Mouse (Mus musculus): ENCODE data around the gene Gm525. TPM values are rescaled to one million over a fixed set of nuclear protein-coding genes. Genes with fewer than 3 reads are reported as not detected.
A peak's percentile ranks its signal among the peaks of the same experiment; 100 is the strongest.

Gm525 gene
- polyA plus RNA-seq (2016; fragmentation: Nextera tagmentation; extraction: Ambion mirVana), result not detected in 2 replicates

DNA sequence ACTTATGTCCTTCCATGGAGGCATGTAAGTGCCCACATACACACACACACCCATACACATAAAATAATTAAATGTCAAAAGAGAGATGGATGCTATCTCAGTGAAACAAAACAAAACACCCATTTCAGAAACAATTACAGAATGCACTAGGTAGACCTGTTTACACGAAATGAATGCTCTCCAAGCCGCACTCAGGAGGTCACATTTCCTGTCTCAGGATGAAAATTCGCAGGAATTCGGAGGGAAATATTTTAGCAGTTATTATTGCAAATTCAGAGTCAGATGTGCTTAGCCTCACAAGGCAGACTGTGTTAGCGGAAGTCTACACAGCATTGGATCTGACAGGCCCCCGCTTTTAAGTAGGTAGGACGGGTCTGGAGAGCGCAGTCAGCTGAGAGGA, at the start of gene Gm525:
Gene Gm525 (plus strand): TSS at position 301 of the 400 bp plus-strand sequence.
- no peak within 1 kb of the TSS for H3K27ac ChIP-seq (ENCODE audit: poor library complexity, severe bottlenecking)
- H3K4me3 ChIP-seq, result no peak within 1 kb of the TSS
- no peaks in the 10 kb centered on the region for H3K4me1 ChIP-seq (replicated peaks)
- no peaks in the 10 kb centered on the region for H3K9me3 ChIP-seq (replicated peaks)
- no peak within 1 kb of the TSS for H3K9ac ChIP-seq
- no peak for ATAC-seq (ENCODE audit: insufficient number of reproducible peaks, low FRiP score)
- H3K36me3 ChIP-seq, result no peaks in the 10 kb centered on the region
- WGBS, result 82% methylated on average over 8 of the region's 8 CpGs
- no peaks in the 10 kb centered on the region; the same call in 1 of the 2 replicates for H3K27me3 ChIP-seq (replicated peaks)
- H3K4me2 ChIP-seq, result no peak within 1 kb of the TSS

DNA sequence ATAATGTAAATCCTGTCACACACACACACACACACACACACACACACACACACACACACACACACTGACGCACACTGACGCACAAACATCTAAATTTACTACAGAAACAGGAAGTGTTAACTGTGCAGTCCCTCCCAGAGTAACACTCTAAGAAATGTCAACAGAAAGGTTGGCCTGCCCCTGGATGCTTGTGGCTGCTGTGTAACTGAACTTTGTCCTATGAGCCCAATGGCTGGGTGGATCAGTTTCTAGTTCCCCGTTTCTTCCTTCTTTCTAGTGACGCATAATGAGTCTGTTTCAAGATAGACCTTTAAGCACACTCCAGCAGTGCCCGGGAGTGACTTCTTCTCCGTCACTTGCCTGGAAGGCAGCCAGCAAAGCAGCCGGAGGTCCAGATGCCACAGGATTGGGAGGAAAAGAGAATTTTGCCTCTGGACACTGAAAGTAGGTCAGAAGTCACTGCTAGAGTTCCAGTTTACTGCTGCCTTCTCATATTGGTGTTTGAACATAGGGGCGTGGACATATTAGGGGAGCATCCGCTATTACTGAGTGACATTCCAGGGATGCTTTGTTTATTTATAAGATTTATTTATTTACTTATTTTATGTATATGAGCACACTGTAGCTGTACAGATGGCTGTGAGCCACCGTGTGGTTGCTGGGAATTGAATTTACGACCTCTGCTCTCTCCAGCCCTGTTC, 49.3 kb upstream of the Gm525 start:
- H3K4me1 ChIP-seq (replicated peaks), result peaks cover 68% of the 10 kb centered on the region
- WGBS, result 49% methylated on average over 11 of the region's 11 CpGs
- H3K36me3 ChIP-seq, result no peaks in the 10 kb centered on the region
- no peak overlapping the region for H3K9ac ChIP-seq
- peak; percentile 33 for ATAC-seq (ENCODE audit: insufficient number of reproducible peaks, low FRiP score)
- H3K4me3 ChIP-seq, result no peak overlapping the region
- H3K27ac ChIP-seq (ENCODE audit: poor library complexity, severe bottlenecking), result peak overlapping the region; percentile 65
- H3K9me3 ChIP-seq (replicated peaks), result no peaks in the 10 kb centered on the region
- no peak overlapping the region for H3K4me2 ChIP-seq
- H3K27me3 ChIP-seq (replicated peaks), result no peaks in the 10 kb centered on the region

DNA sequence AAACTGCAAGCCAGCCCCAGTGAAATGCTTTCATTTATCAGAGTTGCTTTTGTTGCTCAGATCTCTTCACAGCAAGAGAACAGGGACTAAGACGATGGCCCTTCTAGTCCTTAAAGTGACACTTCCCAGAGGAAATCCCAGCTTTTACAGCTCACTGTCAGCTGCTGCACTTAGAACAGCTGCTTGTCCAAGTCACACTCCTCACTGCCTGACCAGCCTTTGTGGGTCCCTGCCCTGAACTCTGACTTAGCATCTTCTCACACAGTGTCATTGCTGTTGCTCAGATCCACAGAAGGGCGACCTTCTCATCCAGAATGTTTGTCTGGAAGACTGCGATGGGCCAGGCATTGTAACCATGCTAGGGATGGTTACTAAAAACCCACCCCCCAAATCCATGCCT, 48.0 kb upstream of the Gm525 start:
- ATAC-seq (ENCODE audit: insufficient number of reproducible peaks, low FRiP score), result no peak
- peak overlapping the region; percentile 30; the same call in 1 of the 2 replicates for H3K27ac ChIP-seq (ENCODE audit: poor library complexity, severe bottlenecking)
- no peaks in the 10 kb centered on the region for H3K27me3 ChIP-seq (replicated peaks)
- no peak overlapping the region for H3K4me2 ChIP-seq
- H3K9me3 ChIP-seq (replicated peaks), result no peaks in the 10 kb centered on the region
- H3K36me3 ChIP-seq, result no peaks in the 10 kb centered on the region
- WGBS, result 69% methylated on average over 3 of the region's 3 CpGs
- H3K4me1 ChIP-seq (replicated peaks), result peaks cover 69% of the 10 kb centered on the region
- no peak overlapping the region for H3K4me3 ChIP-seq
- no peak overlapping the region for H3K9ac ChIP-seq

DNA sequence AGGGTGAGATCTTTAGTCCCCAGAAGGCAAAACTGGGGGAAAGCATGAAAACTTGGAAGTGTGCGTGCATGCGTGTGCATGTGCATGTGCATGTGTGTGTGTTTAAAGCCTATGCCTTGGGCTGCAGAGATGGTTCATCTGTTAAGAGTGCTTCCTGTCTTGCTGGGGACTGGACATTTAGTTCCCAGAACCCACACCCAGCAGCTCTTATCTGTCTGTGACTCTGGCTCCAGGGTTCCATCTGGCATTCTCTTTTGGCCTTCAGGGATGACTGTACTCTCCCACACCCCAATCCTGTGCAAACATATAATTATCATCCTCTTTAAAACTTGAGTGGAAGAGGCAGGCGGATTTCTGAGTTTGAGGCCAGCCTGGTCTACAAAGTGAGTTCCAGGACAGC, 47.5 kb upstream of the Gm525 start:
- Histone ChIP-seq H3K9ac (no peak overlapping the region), H3K4me1 (replicated peaks) (peaks cover 63% of the 10 kb centered on the region), H3K36me3 (no peaks in the 10 kb centered on the region), H3K4me3 (no peak overlapping the region), H3K9me3 (replicated peaks) (no peaks in the 10 kb centered on the region), H3K27me3 (replicated peaks) (no peaks in the 10 kb centered on the region), H3K4me2 (no peak overlapping the region), H3K27ac (ENCODE audit: poor library complexity, severe bottlenecking) (no peak overlapping the region)
- no peak for ATAC-seq (ENCODE audit: insufficient number of reproducible peaks, low FRiP score)
- WGBS, result 95% methylated on average over 3 of the region's 3 CpGs

DNA sequence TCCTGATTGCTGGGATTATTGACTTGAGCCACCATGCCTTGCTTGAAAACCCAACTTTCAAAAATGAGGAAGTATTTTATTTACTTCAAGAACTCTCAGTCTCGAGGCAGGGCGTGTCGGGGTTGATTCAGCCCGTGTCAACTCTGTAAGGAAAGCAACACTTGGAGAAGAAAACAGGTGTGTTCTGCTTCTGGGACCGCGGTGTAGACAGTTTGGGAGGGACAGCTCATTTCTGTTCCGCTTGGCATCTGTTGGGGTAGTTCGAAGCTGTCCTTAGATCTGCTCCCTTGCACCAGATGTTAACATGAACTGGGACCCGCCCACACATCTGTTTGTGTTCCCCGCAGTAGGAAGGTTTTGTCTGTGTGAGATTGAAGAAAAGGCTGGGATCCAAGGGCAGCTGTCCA, 45.7 kb upstream of the Gm525 start:
- H3K4me3 ChIP-seq, result no peak overlapping the region
- ATAC-seq (ENCODE audit: insufficient number of reproducible peaks, low FRiP score), result no peak
- no peaks in the 10 kb centered on the region for H3K27me3 ChIP-seq (replicated peaks)
- peaks cover 48% of the 10 kb centered on the region for H3K4me1 ChIP-seq (replicated peaks)
- H3K9ac ChIP-seq, result no peak overlapping the region
- no peak overlapping the region for H3K4me2 ChIP-seq
- H3K27ac ChIP-seq (ENCODE audit: poor library complexity, severe bottlenecking), result no peak overlapping the region; the same call in 1 of the 2 replicates
- no peaks in the 10 kb centered on the region for H3K9me3 ChIP-seq (replicated peaks)
- H3K36me3 ChIP-seq, result no peaks in the 10 kb centered on the region
- WGBS, result 71% methylated on average over 10 of the region's 10 CpGs

DNA sequence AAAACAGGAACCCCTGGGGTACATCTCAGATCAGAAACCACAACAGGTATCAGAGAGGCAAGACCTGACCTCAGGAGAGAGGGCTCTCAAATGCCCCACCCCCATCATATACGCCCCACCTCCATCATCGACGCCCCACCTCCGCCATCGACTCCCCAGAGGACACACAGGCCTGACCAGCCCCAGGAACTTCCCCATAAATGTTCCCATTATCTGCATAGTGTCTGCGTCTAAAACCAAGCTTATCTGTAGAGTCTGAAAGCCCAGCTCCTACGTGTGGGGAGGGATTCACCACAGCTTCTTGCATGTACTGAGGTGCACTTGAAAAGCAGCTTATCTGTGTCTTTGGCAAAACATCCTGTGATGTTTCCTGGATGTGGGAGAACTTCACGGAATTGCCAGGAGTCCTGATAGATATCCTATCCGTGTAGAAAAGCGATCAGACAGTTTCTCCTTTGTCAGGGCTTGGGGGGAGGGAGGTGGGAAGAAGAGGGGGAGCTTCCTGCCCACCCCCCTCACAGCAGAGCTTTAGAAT, 44.7 kb upstream of the Gm525 start:
- Histone ChIP-seq H3K4me2 (no peak overlapping the region), H3K9me3 (replicated peaks) (no peaks in the 10 kb centered on the region), H3K27ac (ENCODE audit: poor library complexity, severe bottlenecking) (peak overlapping the region; percentile 46), H3K4me1 (replicated peaks) (peaks cover 39% of the 10 kb centered on the region), H3K4me3 (no peak overlapping the region), H3K36me3 (no peaks in the 10 kb centered on the region), H3K27me3 (replicated peaks) (no peaks in the 10 kb centered on the region), H3K9ac (no peak overlapping the region)
- 15% methylated on average over 10 of the region's 10 CpGs for WGBS
- peak; percentile 71 for ATAC-seq (ENCODE audit: insufficient number of reproducible peaks, low FRiP score)

DNA sequence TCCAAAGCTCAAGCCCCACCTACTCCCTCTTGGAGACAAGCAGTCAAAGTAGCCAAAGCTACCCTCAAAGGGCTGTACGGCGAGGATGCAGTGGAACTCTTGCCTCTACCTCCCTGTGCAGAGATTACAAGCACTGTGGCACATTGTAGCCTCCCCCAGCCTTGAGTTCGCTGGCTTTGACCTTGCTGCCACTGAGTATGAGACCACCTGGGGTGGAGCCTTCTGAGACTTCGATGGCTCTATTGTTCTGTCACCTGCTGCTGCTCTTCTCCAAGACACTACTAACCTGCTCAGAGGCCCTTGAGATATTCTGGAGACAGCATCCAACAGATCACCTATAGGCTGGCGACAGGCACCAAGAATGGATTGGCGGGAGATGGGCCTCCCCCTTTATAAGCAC, 43.1 kb upstream of the Gm525 start:
- H3K36me3 ChIP-seq, result no peaks in the 10 kb centered on the region
- no peak for ATAC-seq (ENCODE audit: insufficient number of reproducible peaks, low FRiP score)
- WGBS, result 78% methylated on average over 6 of the region's 6 CpGs

DNA sequence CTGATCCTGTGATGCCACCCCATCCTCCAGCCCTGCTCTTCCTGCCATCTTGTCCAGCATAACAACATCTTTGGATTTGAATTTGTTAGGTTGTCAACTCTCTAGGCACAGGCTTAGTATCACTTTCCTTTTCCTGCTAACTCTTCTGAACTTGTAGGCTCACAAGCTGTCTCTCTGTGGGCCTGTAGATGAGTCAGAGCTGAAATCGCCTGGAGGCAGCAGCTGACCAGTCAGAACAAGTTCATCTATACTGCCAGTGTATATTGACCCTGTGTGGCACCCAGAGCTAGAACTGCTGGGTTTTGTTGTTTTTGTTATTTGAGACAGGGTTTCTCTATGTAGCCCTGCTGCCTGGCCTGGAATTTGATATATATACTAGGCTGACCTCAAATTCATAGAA, 42.5 kb upstream of the Gm525 start:
- ATAC-seq (ENCODE audit: insufficient number of reproducible peaks, low FRiP score), result no peak
- Histone ChIP-seq H3K27me3 (replicated peaks) (no peaks in the 10 kb centered on the region), H3K4me2 (no peak overlapping the region), H3K4me1 (replicated peaks) (peaks cover 22% of the 10 kb centered on the region), H3K27ac (ENCODE audit: poor library complexity, severe bottlenecking) (no peak overlapping the region), H3K4me3 (no peak overlapping the region), H3K9me3 (replicated peaks) (no peaks in the 10 kb centered on the region), H3K9ac (no peak overlapping the region), H3K36me3 (no peaks in the 10 kb centered on the region)
- 51% methylated on average over 1 of the region's 1 CpGs for WGBS

More for the DNA sequence above, 43.1 kb upstream of the Gm525 start:
- peaks cover 28% of the 10 kb centered on the region for H3K4me1 ChIP-seq (replicated peaks)
- no peak overlapping the region for H3K4me2 ChIP-seq
- H3K27ac ChIP-seq (ENCODE audit: poor library complexity, severe bottlenecking), result no peak overlapping the region
- no peaks in the 10 kb centered on the region for H3K27me3 ChIP-seq (replicated peaks)
- no peaks in the 10 kb centered on the region for H3K9me3 ChIP-seq (replicated peaks)
- H3K9ac ChIP-seq, result no peak overlapping the region
- no peak overlapping the region for H3K4me3 ChIP-seq

DNA sequence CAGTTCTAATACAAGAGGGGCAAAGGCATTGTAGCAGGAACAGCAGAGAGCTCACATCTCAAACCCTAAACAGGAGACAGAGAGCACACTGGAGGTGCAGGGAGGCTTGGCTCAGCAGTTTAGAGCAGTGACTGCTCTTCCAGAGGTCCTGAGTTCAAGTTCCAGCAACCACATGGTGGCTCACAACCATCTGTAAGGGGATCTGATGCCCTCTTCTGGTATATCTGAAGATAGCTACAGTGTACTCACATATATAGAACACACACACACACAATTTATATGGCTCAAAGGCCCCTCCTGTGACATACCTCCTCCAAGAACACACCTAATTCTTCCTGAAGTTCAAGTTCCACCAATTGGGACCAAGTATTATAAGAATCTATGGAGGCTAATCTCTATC, 39.0 kb upstream of the Gm525 start:
- Histone ChIP-seq H3K4me1 (replicated peaks) (peaks cover 5% of the 10 kb centered on the region; the same call in 1 of the 2 replicates), H3K9ac (no peak overlapping the region), H3K27ac (ENCODE audit: poor library complexity, severe bottlenecking) (no peak overlapping the region), H3K27me3 (replicated peaks) (no peaks in the 10 kb centered on the region), H3K9me3 (replicated peaks) (no peaks in the 10 kb centered on the region), H3K4me3 (no peak overlapping the region), H3K4me2 (no peak overlapping the region), H3K36me3 (peaks cover 6% of the 10 kb centered on the region; the same call in 1 of the 2 replicates)
- ATAC-seq (ENCODE audit: insufficient number of reproducible peaks, low FRiP score), result no peak

DNA sequence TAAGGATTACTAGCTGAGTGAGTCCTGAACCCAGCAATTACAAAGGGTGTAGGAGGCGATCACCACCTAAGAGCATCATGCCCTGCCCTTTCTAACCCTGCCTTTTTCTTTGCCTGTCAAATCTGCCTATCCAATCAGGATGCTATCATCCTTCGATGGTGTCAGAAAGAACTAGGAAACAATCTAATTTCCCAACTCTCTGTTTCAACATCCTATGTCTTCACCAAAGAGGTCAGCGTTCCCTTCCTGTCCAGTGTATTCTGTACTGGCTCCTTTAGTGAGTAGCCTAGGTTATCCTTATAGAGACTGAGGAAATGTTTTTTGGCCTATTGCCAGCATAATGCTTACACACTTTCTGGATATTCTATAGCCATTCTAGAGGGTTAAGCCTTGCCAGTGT, 38.1 kb upstream of the Gm525 start:
- Histone ChIP-seq H3K4me1 (replicated peaks) (no peaks in the 10 kb centered on the region), H3K27me3 (replicated peaks) (no peaks in the 10 kb centered on the region), H3K27ac (ENCODE audit: poor library complexity, severe bottlenecking) (no peak overlapping the region), H3K4me2 (no peak overlapping the region), H3K9ac (no peak overlapping the region), H3K36me3 (peaks cover 13% of the 10 kb centered on the region), H3K9me3 (replicated peaks) (no peaks in the 10 kb centered on the region), H3K4me3 (no peak overlapping the region)
- 79% methylated on average over 3 of the region's 3 CpGs for WGBS
- ATAC-seq (ENCODE audit: insufficient number of reproducible peaks, low FRiP score), result no peak

DNA sequence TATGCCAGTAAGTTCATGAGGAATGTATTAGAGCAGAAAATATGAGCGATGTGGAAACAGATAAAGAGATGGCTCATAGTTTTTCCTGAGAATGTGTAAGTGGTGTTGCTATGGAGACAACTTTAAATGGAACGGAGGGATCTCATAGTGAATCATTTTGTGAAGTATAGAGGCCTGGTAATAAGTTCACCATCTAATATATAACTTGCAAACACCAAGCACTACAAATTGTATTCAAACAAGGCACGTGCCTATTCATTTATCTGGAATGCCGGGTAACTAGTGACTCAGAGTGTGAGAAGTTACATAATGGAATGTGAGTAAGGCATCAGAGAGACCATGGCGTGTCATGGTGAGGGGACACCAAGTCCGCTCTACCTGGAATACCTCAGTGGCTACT, 35.1 kb upstream of the Gm525 start:
- 86% methylated on average over 6 of the region's 6 CpGs for WGBS
- H3K27me3 ChIP-seq (replicated peaks), result no peaks in the 10 kb centered on the region
- no peak overlapping the region for H3K4me3 ChIP-seq
- H3K4me2 ChIP-seq, result no peak overlapping the region
- H3K9ac ChIP-seq, result no peak overlapping the region
- peaks cover 38% of the 10 kb centered on the region for H3K36me3 ChIP-seq
- H3K27ac ChIP-seq (ENCODE audit: poor library complexity, severe bottlenecking), result no peak overlapping the region
- H3K4me1 ChIP-seq (replicated peaks), result no peaks in the 10 kb centered on the region
- H3K9me3 ChIP-seq (replicated peaks), result no peaks in the 10 kb centered on the region
- ATAC-seq (ENCODE audit: insufficient number of reproducible peaks, low FRiP score), result no peak

DNA sequence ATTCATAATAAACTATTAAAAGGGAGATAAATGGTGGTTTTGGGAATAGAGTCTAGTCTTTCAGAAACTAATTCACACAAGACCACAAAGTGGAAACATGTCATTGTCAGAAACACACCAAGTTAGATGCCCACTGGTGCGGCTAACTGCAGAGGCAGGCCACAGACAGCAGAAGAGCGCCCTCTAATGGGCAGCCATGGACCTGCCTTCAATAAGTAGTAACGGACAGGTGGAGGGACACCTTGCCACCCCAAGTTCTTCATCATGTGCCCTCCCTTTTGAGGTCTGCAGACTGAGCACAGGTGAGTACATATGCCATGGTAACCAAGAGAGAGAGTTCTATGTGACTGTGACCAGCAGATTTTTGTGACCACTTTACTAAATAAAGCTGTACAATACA, 34.3 kb upstream of the Gm525 start:
- Histone ChIP-seq H3K36me3 (peaks cover 45% of the 10 kb centered on the region), H3K4me2 (no peak overlapping the region), H3K9ac (no peak overlapping the region), H3K9me3 (replicated peaks) (no peaks in the 10 kb centered on the region), H3K4me3 (no peak overlapping the region), H3K27me3 (replicated peaks) (no peaks in the 10 kb centered on the region), H3K27ac (ENCODE audit: poor library complexity, severe bottlenecking) (no peak overlapping the region), H3K4me1 (replicated peaks) (no peaks in the 10 kb centered on the region)
- ATAC-seq (ENCODE audit: insufficient number of reproducible peaks, low FRiP score), result no peak
- 26% methylated on average over 3 of the region's 3 CpGs for WGBS
